Mouse (Mus musculus): Measurements from ENCODE around the gene Slc2a5. TPM values are rescaled to one million over a fixed set of nuclear protein-coding genes. Genes with fewer than 3 reads are reported as not detected.

The Slc2a5 gene
- total and polyA plus RNA-seq, 3 experiments: 0.58 to 4.9 TPM; not detected in 1

GRCm38 (mm10) chr4:150093560-150094462 is 25.3 kb upstream of the Slc2a5 start:
- H3K27ac ChIP-seq (ENCODE audit: control insufficient read depth, low read depth, low read length): no peak overlapping the region
- H3K27me3 ChIP-seq (ENCODE audit: control insufficient read depth in 1 of 2, insufficient read depth in 2 of 2, low read length in 2 of 2): no peaks in the 10 kb centered on the region
- no peaks in the 10 kb centered on the region; a peak in 1 of 4 replicates for H3K4me1 ChIP-seq (ENCODE audit: control insufficient read depth in 1 of 2, insufficient read depth in 2 of 2, low read length in 2 of 2)
- no peak overlapping the region for H3K9ac ChIP-seq (ENCODE audit: control insufficient read depth, low read depth, low read length, poor library complexity, severe bottlenecking)
- peak; percentile 22 for DNase-seq (ENCODE audit: low read depth, low spot score)
- no peaks in the 10 kb centered on the region for H3K79me2 ChIP-seq (ENCODE audit: control insufficient read depth, insufficient read depth, low read length, poor library complexity)
- no peaks in the 10 kb centered on the region for H3K9me3 ChIP-seq (replicated peaks; ENCODE audit: insufficient read depth, low read length)
- 0 out of 4 replicates have a peak, but pooled peaks cover 0 to 2% of the 10 kb centered on the region in 2 experiments for H3K36me3 ChIP-seq (ENCODE audit: control insufficient read depth in 1 of 2, insufficient read depth in 2 of 2, low read length in 2 of 2)
- H3K4me3 ChIP-seq (ENCODE audit: control insufficient read depth in 1 of 2, insufficient read depth in 1 of 2, low read depth in 2 of 2, low read length in 2 of 2): no peak overlapping the region
- TF ChIP-seq TAL1 (IDR thresholded peaks at IDR 0.05; ENCODE audit: low read length): no peak
- TF ChIP-seq SIN3A (IDR thresholded peaks at IDR 0.05; ENCODE audit: low read length): no peak
- TF ChIP-seq POLR2AphosphoS5 (IDR thresholded peaks at IDR 0.05; ENCODE audit: borderline replicate concordance, low read depth, low read length): no peak
- no peak for TF ChIP-seq NRF1 (IDR thresholded peaks at IDR 0.05; ENCODE audit: insufficient read depth, low read depth, low read length, poor library complexity, severe bottlenecking)
- TF ChIP-seq GATA1 (IDR thresholded peaks at IDR 0.05; ENCODE audit: low read depth, low read length): no peak
- TF ChIP-seq MEF2A (IDR thresholded peaks at IDR 0.05; ENCODE audit: extremely low read depth, insufficient replicate concordance, low read depth, low read length, poor library complexity, severe bottlenecking): no peak
- TF ChIP-seq USF1 (IDR thresholded peaks at IDR 0.05; ENCODE audit: low read depth, low read length): no peak
- TF ChIP-seq POLR2A (IDR thresholded peaks at IDR 0.05; ENCODE audit: control insufficient read depth in 1 of 2, insufficient read depth in 1 of 2, low read depth in 1 of 2, low read length in 2 of 2, poor library complexity in 1 of 2): no peak
- no peak for TF ChIP-seq TBP (IDR thresholded peaks at IDR 0.05; ENCODE audit: low read depth, low read length)
- TF ChIP-seq ZC3H11A (IDR thresholded peaks at IDR 0.05; ENCODE audit: low read depth, low read length): no peak
- no peak for TF ChIP-seq MYB (IDR thresholded peaks at IDR 0.05; ENCODE audit: low read depth, low read length)
- TF ChIP-seq MAFK (IDR thresholded peaks at IDR 0.05; ENCODE audit: borderline replicate concordance, low read depth, low read length): no peak
- TF ChIP-seq MAZ (IDR thresholded peaks at IDR 0.05; ENCODE audit: low read depth, low read length): no peak
- no peak for TF ChIP-seq SMC3 (IDR thresholded peaks at IDR 0.05; ENCODE audit: low read depth, low read length)
- no peak for TF ChIP-seq CHD2 (IDR thresholded peaks at IDR 0.05; ENCODE audit: low read length)
- TF ChIP-seq ZKSCAN1 (IDR thresholded peaks at IDR 0.05; ENCODE audit: low read depth, low read length): no peak

GRCm38 (mm10) chr4:150094463-150094789 is 24.7 kb upstream of the Slc2a5 start:
- Histone ChIP-seq H3K27me3 (ENCODE audit: control insufficient read depth in 1 of 2, insufficient read depth in 2 of 2, low read length in 2 of 2) (no peaks in the 10 kb centered on the region), H3K27ac (ENCODE audit: control insufficient read depth, low read depth, low read length) (no peak overlapping the region), H3K9me3 (replicated peaks; ENCODE audit: insufficient read depth, low read length) (no peaks in the 10 kb centered on the region), H3K4me1 (ENCODE audit: control insufficient read depth in 1 of 2, insufficient read depth in 2 of 2, low read length in 2 of 2) (no peaks in the 10 kb centered on the region; a peak in 1 of 4 replicates), H3K36me3 (ENCODE audit: control insufficient read depth in 1 of 2, insufficient read depth in 2 of 2, low read length in 2 of 2) (0 out of 4 replicates have a peak, but pooled peaks cover 0 to 2% of the 10 kb centered on the region in 2 experiments), H3K9ac (ENCODE audit: control insufficient read depth, low read depth, low read length, poor library complexity, severe bottlenecking) (no peak overlapping the region), H3K79me2 (ENCODE audit: control insufficient read depth, insufficient read depth, low read length, poor library complexity) (no peaks in the 10 kb centered on the region), H3K4me3 (ENCODE audit: control insufficient read depth in 1 of 2, insufficient read depth in 1 of 2, low read depth in 2 of 2, low read length in 2 of 2) (no peak overlapping the region)
- TF ChIP-seq POLR2AphosphoS2 (IDR thresholded peaks at IDR 0.05; ENCODE audit: low read length): no peak
- no peak for DNase-seq (ENCODE audit: low read depth, low spot score)

Data from MEL (cell line).